16 mouse cellular contexts compared by ENCODE assay signal in genomic region chr6:99269921-99270320, GRCm38 (mm10).
DNase-seq lines count a peak whose midpoint lies in the region; ATAC-seq lines count a peak whose summit lies in the region.
"Had no signal": no experiment of that assay in that cellular context is flagged by ENCODE, and none has a peak within 500 bp of the region (broad histone marks: within the 10 kb centered on the region; RNA-seq: fewer than 3 reads in every experiment).

No protein-coding gene starts in this region.

- H3K9me3 ChIP-seq in embryonic facial prominence, embryonic 11.5 days (replicated peaks; ENCODE audit: control insufficient read depth, low read length) = no peaks in the 10 kb centered on the region
- H3K9me3 ChIP-seq in embryonic facial prominence, embryonic 10.5 days = no peaks in the 10 kb centered on the region
- H3K9me3 ChIP-seq: heart, embryonic 13.5 days; lung, embryonic 15.5 days had no signal

- H3K4me2 ChIP-seq in embryonic facial prominence, embryonic 11.5 days (ENCODE audit: low read depth, low read length) = no peak overlapping the region
- H3K4me2 ChIP-seq: heart, embryonic 13.5 days; lung, embryonic 15.5 days had no signal

- peaks cover 6% of the 10 kb centered on the region for H3K4me1 ChIP-seq in embryonic facial prominence, embryonic 11.5 days (ENCODE audit: control insufficient read depth, insufficient read depth, low read length)
- peaks cover 91% of the 10 kb centered on the region for H3K4me1 ChIP-seq in embryonic facial prominence, embryonic 10.5 days

- H3K36me3 ChIP-seq in embryonic facial prominence, embryonic 11.5 days (replicated peaks; ENCODE audit: control insufficient read depth, insufficient read depth, low read depth, low read length) = no peaks in the 10 kb centered on the region
- H3K36me3 ChIP-seq in embryonic facial prominence, embryonic 10.5 days (replicated peaks) = no peaks in the 10 kb centered on the region
- H3K36me3 ChIP-seq: heart, embryonic 13.5 days; lung, embryonic 15.5 days had no signal

- WGBS in embryonic facial prominence, embryonic 11.5 days = 60% methylated on average over 6 of the region's 6 CpGs
- 69% methylated on average over 6 of the region's 6 CpGs for WGBS in embryonic facial prominence, embryonic 10.5 days

- peak; percentile 67 for DNase-seq in embryonic facial prominence, embryonic 11.5 days (ENCODE audit: low spot score)
- no peak for DNase-seq in embryonic facial prominence, embryonic 10.5 days (ENCODE audit: low spot score)
- peak; percentile 36 to 48 for DNase-seq in right cerebral cortex, adult 2 months (ENCODE audit: low spot score in 2 of 2)
- no peak for DNase-seq in right cerebral cortex, postnatal 14 days
- peak; percentile 21 to 74 for DNase-seq in left cerebral cortex, postnatal 25 days (ENCODE audit: low spot score in 2 of 2)
- peak; percentile 58 to 70 for DNase-seq in thymus, postnatal 36 days
- no peak for DNase-seq in urinary bladder, adult 2 months (ENCODE audit: low spot score)
- DNase-seq in cerebellum, adult 8-10 months = no peak
- DNase-seq: adrenal gland, postnatal 25 days; cerebellum, adult 18-20 months; kidney, postnatal 14 days; midbrain, embryonic 14.5 days had no signal

- H3K27me3 ChIP-seq in embryonic facial prominence, embryonic 11.5 days (ENCODE audit: control insufficient read depth, insufficient read depth, low read length) = no peaks in the 10 kb centered on the region
- no peaks in the 10 kb centered on the region for H3K27me3 ChIP-seq in embryonic facial prominence, embryonic 10.5 days (replicated peaks; ENCODE audit: low read depth, poor library complexity, severe bottlenecking)
- H3K27me3 ChIP-seq: heart, embryonic 13.5 days; lung, embryonic 15.5 days; Patski had no signal

- H3K9ac ChIP-seq in embryonic facial prominence, embryonic 11.5 days (replicated peaks; ENCODE audit: low read length) = no peak overlapping the region
- H3K9ac ChIP-seq: heart, embryonic 13.5 days; lung, embryonic 15.5 days had no signal

- H3K27ac ChIP-seq in embryonic facial prominence, embryonic 11.5 days (replicated peaks; ENCODE audit: low read depth, low read length) = no peak overlapping the region
- H3K27ac ChIP-seq in embryonic facial prominence, embryonic 10.5 days (replicated peaks) = no peak overlapping the region
- H3K27ac ChIP-seq: heart, embryonic 13.5 days; lung, embryonic 15.5 days had no signal

- intact Hi-C loops in left cerebral cortex, postnatal 25 days (cut with DNase I) = loop anchor here (5.0 to 10.0 kb wide), 3 partner anchors 252 to 1163 kb away; partner anchors contain the start of gene Foxp1

- no peak overlapping the region for H3K4me3 ChIP-seq in embryonic facial prominence, embryonic 11.5 days (ENCODE audit: low read depth, low read length)
- no peak overlapping the region for H3K4me3 ChIP-seq in embryonic facial prominence, embryonic 10.5 days
- H3K4me3 ChIP-seq: heart, embryonic 13.5 days; lung, embryonic 15.5 days had no signal

- ATAC-seq in embryonic facial prominence, embryonic 11.5 days (replicated peaks; ENCODE audit: insufficient number of reproducible peaks, low FRiP score, low TSS enrichment, low read depth) = no peak
- ATAC-seq: hindbrain, embryonic 16.5 days; Patski had no signal

Comparison
In these comparisons a context has a peak if more than half of its experiments do, and no peak if none do; other contexts are left out.
1. DNase-seq: peak in embryonic facial prominence, embryonic 11.5 days (single experiment), right cerebral cortex, adult 2 months (2 of 2), left cerebral cortex, postnatal 25 days (2 of 2) and thymus, postnatal 36 days (2 of 2); none in embryonic facial prominence, embryonic 10.5 days (single experiment), right cerebral cortex, postnatal 14 days (single experiment), urinary bladder, adult 2 months (single experiment) and cerebellum, adult 8-10 months (single experiment).